Mouse (Mus musculus): ENCODE measurements around the gene Lpcat4.

The Lpcat4 gene

DNA sequence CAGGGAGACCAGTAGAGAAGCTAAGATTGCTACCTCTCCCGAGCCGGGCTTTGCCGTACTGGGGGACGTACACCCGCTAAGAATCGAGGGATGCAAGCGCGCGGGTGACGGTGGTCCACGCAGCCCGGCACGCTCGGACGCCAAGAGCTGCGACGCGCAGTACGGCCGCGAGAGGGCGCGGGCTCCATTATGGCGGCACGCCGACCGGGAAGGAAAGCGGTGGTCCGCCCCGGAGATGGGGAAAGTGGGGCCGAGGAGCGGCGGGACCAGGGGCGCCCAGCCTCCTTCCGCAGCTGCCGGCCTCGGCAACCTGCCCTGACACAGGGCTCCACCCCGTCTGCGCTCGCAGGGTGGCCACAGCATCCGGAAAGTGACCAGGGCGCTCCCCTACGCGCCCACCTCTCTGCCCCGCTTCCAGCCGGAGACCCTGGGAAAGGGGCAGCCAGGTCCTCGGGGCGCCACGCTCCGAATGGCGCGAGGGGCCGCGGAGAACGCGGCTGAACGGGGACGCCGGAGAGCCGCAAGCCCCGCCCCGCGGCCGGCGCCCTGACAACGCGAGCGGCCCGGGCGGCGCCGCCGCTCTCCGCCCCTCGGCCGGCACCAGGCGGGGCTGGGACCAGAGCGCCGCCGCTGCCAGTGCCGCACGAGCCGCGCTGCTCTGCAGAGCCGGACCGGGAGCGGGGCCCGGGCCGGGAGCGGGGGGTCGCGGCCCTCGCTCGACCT lies at the start of gene Lpcat4:
Gene Lpcat4 (plus strand): TSS at position 257 of the 723 bp plus-strand sequence.
- DNase-seq: peak; percentile 89 to 90

DNA sequence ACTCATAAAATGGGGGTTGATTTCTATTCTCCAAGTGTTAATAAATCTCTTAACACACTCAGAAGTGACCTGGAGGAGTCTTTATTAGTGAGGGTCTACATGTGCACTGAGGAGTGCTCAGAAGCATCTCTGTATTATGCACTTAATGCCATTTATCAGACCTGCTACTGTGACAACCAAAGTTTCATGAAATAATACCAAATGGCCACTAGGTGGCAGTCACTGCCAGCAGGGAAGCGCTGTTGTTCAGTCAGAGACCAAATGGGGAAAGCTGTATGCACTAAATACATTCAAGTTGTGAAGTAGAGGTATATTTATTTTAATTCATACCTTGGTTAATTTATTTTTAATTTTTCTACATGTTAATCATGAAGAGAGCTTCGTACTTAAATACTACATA lies 42.4 kb upstream of the Lpcat4 start:
- peak; percentile 63 to 67 for DNase-seq

DNA sequence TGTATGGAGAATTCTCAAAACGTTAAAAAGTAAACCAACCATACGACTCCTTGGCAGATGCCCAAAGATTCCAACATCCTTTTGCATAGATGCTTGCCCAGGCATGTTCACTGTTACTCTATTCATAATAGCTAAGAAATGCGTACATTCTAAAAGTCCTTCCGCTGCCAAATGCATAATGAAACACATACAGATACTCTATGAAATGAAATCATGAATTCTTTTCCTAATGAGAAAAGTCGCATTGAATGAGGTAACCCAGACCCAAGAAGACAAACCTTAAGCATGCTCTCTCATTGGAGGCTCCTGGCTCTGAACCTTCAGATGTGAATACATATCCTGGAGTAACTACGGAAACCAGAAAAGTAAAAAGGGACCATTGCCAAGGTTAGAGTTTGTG lies 36.2 kb upstream of the Lpcat4 start:
- no peak for DNase-seq

DNA sequence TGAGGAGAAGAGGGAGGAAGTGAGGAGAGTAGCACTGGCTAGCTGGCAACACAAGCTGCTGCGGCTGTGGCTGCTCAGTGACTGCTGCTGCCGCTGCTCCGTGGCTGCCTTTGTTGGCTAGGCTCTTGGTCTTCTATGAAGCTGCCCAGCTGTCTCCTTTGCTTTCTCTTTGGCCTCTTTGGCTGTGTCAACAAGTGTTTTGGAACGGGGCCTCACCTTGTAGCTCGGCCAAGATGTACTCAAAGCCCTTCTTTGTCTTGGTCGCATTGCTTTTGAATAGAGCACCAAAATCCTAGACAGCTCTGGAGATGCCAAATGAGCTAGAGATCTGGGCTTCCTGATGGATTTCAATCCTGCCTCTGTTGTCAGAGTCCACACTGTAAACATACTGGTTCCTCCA lies 29.1 kb upstream of the Lpcat4 start:
- DNase-seq: no peak

DNA sequence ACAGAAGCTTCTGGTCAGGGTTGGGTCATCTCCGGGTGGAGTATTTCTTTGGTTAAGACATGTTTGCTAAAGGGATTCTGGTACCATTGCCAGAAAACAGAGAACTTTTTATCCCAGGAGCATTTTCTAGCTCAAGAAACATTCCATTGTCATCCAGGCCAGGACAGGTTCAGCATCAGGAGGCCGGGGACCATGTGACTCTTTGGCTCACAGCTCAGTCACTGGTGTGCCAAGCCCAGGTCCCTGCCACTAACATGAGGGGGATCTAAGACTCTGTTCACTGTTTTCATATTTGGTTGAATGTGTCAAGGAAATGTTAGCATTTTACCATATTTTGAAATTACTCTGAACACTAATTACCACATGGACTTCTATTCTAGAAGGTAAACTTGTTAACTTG lies 28.6 kb upstream of the Lpcat4 start:
- no peak for DNase-seq

DNA sequence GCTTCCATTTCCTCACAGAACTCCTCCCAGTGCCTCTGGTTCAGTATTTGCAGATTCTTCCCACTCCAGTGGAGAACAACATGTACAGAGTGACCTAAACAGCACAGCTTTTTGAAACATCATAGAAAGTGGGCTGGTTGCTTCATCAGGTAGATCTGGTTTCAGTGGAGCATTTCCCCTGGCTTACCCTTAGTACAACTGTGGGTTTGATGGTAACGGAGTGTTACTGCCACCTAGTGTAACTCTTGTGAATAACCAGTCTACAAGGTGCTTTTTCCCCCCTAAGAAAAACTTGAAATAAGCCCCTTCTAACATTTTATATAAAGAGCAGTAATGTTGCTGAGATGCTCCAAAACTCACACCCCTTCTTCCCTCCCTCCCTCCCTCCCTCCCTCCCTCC lies 23.3 kb upstream of the Lpcat4 start:
- peak; percentile 16 to 25 for DNase-seq

DNA sequence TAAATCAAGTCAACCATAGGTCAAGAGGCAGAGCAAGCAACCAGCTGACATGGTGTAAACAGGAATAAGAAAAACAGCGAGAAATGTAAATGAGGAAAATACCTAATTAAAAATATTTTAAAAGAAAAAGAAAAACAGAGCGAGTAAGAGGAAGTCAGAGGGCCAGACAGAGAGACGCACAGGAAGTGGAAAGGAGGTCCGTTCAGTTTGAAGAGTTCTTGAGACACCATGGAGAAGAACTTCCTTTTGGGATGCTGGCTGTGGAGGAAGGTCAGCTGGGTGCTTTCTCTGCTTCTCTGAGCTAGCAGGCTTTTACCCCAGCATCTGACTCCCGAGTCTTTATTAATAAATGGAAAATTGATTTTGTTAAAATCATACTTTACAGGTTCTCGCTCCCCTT lies 21.7 kb upstream of the Lpcat4 start:
- no peak for DNase-seq

DNA sequence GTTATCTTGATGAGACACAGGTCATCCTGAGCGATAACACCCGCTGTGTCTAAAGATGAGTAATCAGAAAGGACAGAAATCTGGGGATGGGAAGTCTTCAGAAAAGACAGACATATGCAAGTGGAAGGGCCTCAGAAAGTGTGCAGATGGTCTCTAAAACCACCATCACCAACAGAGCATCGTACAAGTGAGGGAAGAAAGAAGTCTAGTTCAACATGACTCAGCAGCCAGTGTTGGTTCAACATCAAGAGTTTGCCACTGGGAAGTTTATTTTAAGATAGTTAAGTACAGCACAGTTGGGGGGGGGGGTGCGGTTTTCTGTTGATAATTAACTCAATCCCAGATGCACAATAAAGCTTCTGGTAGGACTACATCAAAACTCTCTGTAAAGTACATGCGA lies 18.4 kb upstream of the Lpcat4 start:
- DNase-seq: no peak

DNA sequence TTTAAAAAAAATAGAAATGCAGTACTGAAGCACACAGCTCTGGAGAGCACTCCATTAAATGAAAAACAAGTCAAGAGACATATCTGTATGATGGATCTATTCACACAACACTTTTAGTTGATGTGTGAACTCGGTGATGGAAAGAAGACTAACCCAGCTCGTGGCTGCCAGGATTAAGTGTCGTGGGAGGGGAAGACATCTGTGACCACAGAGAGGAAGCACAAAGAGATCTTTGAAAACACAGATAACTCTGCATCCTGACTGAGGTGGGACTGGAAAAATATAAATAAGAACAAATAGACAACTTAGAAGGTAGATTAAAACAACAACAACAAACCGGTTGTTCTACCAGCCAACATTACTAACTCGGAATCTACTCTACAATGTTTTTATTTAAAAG lies 16.7 kb upstream of the Lpcat4 start:
- DNase-seq: no peak

DNA sequence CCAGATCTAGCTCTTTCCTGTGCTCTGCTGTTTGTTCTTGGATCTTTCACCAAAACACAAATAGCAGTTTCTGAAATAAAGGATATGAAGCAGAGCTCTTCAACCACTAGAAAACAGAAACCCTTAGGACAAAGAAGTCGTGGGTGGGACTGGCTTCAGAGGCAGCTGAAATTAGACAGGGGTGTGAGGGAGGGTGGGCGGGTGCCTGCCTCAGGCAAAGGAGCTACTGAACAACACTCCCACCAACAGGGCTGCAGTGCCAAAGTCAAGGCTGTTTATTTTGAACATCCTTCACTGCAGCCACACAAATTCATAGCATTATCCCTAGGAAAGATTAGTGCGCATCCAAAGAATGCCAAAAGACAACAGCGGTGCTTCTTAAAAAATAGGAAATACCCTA lies 14.9 kb upstream of the Lpcat4 start:
- no peak for DNase-seq

DNA sequence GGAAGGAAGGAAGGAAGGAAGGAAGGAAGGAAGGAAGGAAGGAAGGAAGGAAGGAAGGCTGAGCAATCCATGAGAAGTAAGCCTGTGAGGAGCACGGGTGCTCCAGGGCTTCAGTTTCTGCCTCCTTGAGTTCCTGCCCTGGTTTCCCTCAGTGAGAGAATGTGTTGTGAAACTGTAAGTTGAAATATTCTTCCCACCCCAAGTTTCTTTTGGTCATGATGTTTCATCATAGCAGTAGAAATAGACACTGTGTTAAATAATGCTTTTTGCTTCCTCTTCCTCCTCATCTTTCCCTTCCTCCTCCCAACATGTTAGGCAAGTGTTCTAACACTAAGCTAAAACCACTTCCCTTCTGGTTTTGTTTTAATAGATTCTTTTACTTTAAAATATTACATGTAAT lies 6.6 kb upstream of the Lpcat4 start:
- no peak for DNase-seq

DNA sequence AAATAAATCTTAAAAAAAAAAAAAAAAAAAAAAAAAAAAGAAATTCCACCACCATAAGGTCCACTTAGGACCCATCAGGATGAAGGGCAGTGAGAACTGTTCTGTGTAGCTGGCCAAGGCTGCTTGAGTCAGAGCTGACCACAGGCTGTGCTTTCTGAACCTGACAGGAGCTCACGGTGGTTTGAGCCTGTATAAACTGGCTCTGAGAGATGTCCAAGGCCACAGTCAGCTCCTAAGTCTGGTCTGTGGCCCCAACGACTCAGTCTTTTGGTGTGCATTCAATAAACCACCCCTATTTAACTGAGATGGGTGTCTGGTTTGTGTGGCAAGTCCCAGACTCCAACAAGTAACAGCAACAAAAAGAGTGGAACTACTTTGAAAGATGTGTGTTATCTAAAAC lies 2.6 kb upstream of the Lpcat4 start:
- no peak for DNase-seq

DNA sequence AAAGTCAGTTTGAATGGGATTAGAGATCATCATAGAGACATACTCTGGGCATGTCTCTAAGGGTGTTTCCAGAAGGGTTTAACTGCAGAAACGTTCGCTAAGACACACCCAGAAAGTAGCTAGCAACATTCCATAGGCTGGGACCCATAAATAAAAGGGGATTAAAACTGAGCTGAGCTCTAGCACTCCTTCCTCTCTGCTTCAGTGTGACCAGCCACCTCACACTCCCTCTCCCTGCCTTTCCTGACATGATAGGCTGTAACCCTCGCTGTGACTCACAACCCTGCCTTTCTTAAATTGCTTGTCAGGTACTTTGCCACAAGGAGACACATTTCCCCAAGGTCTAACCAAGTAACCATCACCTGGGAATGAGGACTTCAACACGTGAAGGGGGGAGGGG lies 1.3 kb upstream of the Lpcat4 start:
- DNase-seq: no peak

DNA sequence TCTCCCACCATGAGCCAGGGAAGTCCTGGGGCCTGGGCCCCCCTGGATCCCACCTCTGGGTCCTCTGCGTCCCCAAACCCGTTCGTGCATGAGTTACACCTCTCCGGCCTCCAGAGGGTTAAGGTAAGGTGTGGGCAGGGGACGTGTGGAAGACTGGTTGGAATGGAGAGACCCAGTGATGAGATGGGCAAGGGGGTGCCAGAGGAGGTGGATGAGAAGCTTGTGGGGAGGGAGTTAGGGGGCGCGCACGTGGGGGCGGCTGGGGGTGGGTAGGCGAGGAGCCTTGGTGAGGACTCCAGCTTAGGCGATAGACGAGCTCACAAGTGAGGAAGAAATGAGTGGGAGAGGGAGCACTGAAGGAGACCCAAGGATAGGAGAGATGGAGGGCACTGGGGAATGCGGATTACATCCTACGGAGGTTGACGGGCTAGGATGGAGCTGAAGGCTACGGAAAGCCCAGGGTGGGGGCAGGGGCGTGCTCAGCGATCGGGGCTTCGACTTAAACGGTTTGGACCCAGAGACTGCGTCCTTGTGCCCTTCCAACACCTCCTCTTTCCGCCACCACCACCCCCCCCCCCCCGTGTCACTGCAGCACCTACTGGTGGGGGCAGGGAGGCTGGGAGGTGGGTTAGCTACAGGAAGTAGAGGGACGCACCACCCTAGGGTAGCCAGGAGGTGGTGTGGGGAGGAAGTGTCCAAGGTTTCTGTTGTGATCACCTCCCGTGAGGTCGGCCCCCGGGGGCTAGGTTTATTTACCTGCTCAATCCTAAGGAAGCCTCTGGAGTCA lies 860 bp downstream of the Lpcat4 start:
- DNase-seq: peak; percentile 47 to 54

DNA sequence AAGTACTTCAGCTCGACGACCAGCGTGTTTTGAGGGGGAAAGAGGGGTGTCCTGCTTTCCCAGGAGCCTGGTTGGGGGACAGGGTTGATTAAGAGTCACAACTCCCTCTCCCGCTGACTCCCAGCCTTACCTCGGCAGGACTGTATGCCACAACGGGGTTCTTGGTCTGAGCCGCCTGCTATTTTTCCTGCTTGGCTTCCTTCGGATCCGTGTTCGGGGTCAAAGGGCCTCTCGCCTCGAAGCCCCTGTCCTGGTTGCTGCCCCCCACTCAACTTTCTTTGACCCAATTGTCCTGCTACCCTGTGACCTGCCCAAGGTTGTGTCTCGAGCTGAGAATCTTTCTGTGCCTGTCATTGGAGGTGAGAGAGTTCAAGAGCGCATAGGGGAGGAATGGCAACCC lies 2.5 kb downstream of the Lpcat4 start:
- DNase-seq: no peak

DNA sequence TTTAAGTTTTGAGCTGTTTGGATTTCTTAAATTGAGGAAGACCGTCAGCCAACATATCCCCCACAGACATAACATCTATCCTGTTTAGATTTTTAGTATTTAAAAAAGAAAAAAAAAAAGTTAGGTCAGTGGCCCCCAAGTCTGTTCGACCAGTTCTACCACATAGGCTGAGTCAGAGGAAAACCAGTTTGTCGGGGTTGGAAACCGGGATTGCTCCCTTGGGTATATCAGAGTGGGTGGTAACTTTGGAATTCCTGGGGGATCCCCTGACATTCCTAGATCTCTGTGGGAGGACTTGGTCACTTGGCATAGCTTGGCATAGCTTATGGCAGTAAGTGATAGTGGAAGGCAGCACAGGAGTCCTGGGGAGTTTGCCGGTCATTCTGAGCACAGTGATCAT lies 6.0 kb downstream of the Lpcat4 start:
- no peak for DNase-seq

DNA sequence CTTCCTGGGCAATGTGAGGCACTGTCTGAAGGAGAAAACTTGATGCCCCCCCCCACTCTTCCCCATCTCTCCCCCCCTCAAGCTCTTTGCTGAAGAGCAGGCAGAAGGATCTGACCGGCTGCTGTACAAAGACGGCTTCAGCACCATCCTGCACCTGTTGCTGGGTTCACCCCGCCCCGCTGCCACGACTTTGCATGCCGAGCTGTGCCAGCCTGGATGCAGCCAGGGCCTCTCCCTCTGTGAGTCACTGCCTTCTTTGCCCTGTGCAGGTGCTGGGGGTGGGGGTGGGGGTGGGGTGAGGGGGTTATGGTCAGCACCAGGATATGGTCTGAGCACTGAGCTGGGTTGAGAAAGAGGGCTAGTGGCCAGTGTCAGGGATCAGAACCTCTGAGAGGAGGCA lies 6.9 kb downstream of the Lpcat4 start:
- no peak for DNase-seq

DNA sequence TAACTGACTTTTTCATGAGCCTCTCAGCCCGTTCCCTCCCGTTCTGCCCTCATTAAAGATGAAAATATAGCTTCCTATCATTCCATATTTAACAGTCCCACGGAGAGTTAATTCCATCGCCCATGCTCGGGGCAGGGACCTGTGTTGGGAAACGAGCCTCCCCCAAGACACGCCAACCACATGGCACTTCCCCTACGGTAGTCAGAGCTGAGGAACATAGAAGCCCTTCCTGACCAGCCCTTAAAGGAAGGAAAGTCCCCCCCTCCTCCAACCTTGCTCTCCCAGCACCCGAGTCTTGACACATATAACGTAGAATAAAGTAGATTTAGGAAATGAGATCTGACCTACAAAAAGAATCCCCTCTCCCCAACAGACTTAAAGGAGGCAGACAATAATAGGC lies 8.1 kb downstream of the Lpcat4 start:
- no peak for DNase-seq

DNA sequence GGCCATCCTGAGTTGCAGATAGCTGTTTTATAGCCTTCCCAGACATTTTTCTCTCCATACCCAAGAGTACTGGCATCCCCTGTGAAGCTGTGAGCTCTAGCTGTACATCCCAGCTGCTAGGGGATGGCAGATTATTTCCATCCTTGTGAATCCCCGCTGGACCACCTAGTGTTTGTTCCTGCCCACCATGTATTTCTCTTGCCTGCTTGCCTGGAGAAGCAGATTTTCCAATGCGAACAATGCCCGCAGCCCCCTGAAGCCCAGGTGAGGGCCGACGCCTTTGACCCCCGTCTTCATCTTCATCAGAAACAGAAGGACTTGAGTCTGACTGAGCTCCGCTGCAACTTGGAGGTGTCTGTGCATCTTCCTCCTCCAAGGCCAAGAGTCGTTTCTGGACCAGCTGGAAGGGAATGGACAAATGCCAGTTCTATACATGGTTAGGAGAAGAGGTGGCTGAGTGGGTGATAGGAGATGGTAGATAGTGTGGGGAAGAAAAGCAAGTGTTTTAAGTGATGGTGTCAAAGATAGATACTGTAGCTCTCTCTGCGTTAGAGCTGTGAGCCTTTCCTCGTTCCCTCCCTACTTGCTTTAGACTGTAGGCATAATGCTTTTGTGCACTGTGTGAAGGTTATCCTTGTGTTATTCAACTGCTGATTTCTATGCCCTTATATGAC lies 10.6 kb downstream of the Lpcat4 start:
- DNase-seq: no peak

DNA sequence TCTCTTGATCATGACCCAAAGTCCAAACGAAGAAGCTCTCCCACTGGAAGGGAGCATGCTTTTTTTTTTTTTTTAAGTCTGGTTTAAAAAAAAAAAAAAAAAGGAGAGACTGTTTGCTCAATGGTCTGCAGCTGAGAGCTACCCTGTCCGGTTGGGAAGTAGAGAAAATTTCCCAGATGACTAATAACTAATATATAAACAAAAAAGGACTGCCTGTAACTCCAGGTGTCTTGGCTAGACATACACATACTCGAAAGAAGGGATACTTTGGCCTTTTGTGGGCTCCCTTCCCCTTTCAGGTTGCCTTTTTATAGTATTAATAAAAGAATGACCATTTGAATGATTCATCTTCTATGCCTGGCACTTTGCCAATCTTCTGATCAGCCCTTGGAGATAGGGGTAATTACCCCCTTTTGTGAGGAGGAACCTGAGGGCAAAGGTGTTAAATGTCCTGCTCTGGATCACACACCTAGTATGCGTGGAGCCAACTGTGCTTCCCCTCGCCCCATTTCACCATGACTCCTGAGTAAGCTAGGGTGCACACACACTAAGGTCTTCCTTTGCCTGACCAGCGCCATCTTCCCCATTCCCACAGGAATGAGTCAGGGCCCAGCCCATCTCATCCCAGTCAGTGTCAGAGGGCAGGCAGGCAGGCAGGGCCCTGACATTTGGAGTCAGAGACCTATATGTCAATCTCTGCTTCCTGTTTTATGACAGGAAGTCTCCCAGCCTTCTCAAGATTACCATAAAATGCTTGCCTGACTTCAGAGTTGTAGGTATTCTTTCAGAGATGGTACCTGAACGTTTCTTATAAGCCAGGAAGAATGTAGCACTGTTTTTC lies 15.6 kb downstream of the Lpcat4 start:
- DNase-seq: no peak

DNA sequence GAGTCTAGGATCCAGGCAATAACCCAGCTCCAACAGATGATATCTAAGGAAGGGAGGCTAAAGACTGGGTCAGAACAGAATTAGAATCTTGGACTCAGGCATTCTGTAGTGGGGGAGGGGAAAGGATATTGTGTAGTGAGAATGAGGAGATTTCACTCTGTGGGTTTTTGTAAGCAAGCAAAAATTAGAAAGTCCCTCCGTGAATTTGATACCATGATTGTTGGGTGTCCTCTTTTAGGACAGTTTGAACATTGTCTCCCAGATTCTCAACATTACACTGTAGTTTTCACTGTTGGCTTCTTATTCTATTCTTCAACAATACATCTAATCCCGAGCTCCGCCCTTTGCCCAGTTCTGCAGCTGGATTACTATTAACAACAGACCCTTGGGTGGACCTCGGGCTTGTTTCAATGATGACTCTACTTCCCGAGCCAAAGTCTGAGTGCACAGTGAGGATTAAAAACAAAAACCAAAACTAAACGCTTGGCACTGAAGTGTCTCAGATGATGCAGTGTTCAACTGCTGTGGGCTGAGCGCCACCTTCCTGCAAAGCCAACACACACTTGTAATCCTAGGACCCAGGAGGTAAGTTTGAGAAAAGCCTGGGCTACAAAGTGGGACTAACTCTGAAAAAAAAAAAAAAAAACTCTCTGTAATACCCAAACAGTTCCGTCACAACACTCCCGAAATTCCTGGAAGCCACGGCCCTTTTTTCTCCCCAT lies 20.1 kb downstream of the Lpcat4 start, which contains the start of gene Nutm1:
Gene Nutm1 (minus strand): TSS at position 51 of the 722 bp plus-strand sequence.
- peak in 1 of 2 experiments; percentile 28 for DNase-seq
